Mouse (Mus musculus) spleen, adult 2 months (tissue): ENCODE results near the gene Snrk. TPM values are rescaled to one million over a fixed set of nuclear protein-coding genes. Genes with fewer than 3 reads are reported as not detected.
"Not testable (repeated sequence)": the region's sequence is repeated elsewhere in the genome, so short reads cannot be mapped to it uniquely, and the experiment has no call there.

Source experiments
- DNase-seq, 2 experiments: peaks; one replicate each; pipeline versions ENCODE4 v3.0.0 to v3.0.0-alpha.2; 2012 to 2021; ENCODE audit warnings: low spot score in 2 of 2, low read depth in 1 of 2
- H3K27ac ChIP-seq: fragments of 200-500 bp; 2 replicates; pipeline ENCODE4 v1.5.1; 2012; ENCODE audit warnings: low read length, inconsistent platforms; ENCODE audit not compliant: insufficient read depth
- H3K27me3 ChIP-seq: fragments of 200-500 bp; 2 replicates; pipeline ENCODE4 v1.6.1; 2012; ENCODE audit warnings: mild to moderate bottlenecking, moderate library complexity, low read length, inconsistent platforms; ENCODE audit not compliant: control insufficient read depth, insufficient read depth
- H3K36me3 ChIP-seq: fragments of 200-500 bp; 2 replicates; pipeline ENCODE4 v1.6.1; 2012; ENCODE audit warnings: mild to moderate bottlenecking, low read length, inconsistent platforms; ENCODE audit not compliant: control insufficient read depth, insufficient read depth
- H3K4me1 ChIP-seq: fragments of 200-500 bp; 2 replicates; pipeline ENCODE4 v1.6.1; 2011; ENCODE audit warnings: inconsistent platforms; ENCODE audit not compliant: control insufficient read depth, insufficient read depth, insufficient read length
- H3K4me3 ChIP-seq: fragments of 200-500 bp; 2 replicates; pipeline ENCODE4 v1.5.1; 2011; ENCODE audit warnings: mild to moderate bottlenecking, inconsistent platforms; ENCODE audit not compliant: insufficient read depth, insufficient read length; ENCODE audit errors: extremely low read depth
- CTCF ChIP-seq: fragments of 200-500 bp; IDR thresholded peaks from 2 replicates; pipeline ENCODE4 v1.5.1; 2011; ENCODE audit warnings: mild to moderate bottlenecking, inconsistent platforms; ENCODE audit not compliant: insufficient read depth, insufficient read length, insufficient replicate concordance; ENCODE audit errors: extremely low read depth
- POLR2A ChIP-seq: fragments of 200-500 bp; IDR thresholded peaks from 2 replicates; pipeline ENCODE4 v1.6.1; 2011; ENCODE audit warnings: low read depth, low read length, inconsistent platforms
- WGBS: fragments of 180-500 bp; shearing (Covaris S2); methylation state at CpG from one replicate; pipeline ENCODE4 v1.1.7; 2018; 5-methylcytosine and 5-hydroxymethylcytosine counted together
- polyA plus RNA-seq: library from polyadenylated mRNA; depleted of rRNA; stranded (reverse); fragments of >200 nt; gene quantifications from 2 replicates; pipeline ENCODE4 v1.2.3, GENCODE M21; 2012

Snrk gene
- polyA plus RNA-seq, 1 experiment = 36.2 TPM

GRCm38 (mm10) chr9:122157079-122157441 lies 40.0 kb downstream of the Snrk start:
- Histone ChIP-seq H3K4me3 (no peak overlapping the region), H3K36me3 (peaks cover 14% of the 10 kb centered on the region)
- TF ChIP-seq CTCF (no peak), POLR2A (no peak)

GRCm38 (mm10) chr9:122164535-122164934 lies 47.5 kb downstream of the Snrk start:
- no peaks in the 10 kb centered on the region for H3K27me3 ChIP-seq
- H3K4me1 ChIP-seq = no peaks in the 10 kb centered on the region
- 96% methylated on average over 4 of the region's 4 CpGs for WGBS
- H3K36me3 ChIP-seq = peaks cover 34% of the 10 kb centered on the region
- no peak for DNase-seq
- no peak overlapping the region for H3K27ac ChIP-seq
- H3K4me3 ChIP-seq = no peak overlapping the region
- TF ChIP-seq POLR2A (no peak), CTCF (no peak)

More at GRCm38 (mm10) chr9:122157079-122157441, 40.0 kb downstream of the Snrk start:
- Histone ChIP-seq H3K27ac (no peak overlapping the region), H3K27me3 (no peaks in the 10 kb centered on the region), H3K4me1 (no peaks in the 10 kb centered on the region)
- no peak for DNase-seq
- WGBS = 95% methylated on average over 14 of the region's 14 CpGs

- DNase-seq = not testable (repeated sequence)
- H3K36me3 ChIP-seq = peaks cover 27% of the 10 kb centered on the region
- 87% methylated on average over 5 of the region's 5 CpGs for WGBS
These were observed 50.7 kb downstream of the Snrk start for GRCm38 (mm10) chr9:122167719-122168118.

GRCm38 (mm10) chr9:122169901-122170300 lies 52.8 kb downstream of the Snrk start:
- H3K27me3 ChIP-seq = no peaks in the 10 kb centered on the region
- WGBS = 83% methylated on average over 6 of the region's 6 CpGs
- TF ChIP-seq POLR2A (no peak), CTCF (no peak)
- peaks cover 12% of the 10 kb centered on the region for H3K36me3 ChIP-seq
- no peaks in the 10 kb centered on the region for H3K4me1 ChIP-seq
- no peak for DNase-seq
- no peak overlapping the region for H3K4me3 ChIP-seq
- no peak overlapping the region for H3K27ac ChIP-seq

More at GRCm38 (mm10) chr9:122167719-122168118, 50.7 kb downstream of the Snrk start:
- H3K27me3 ChIP-seq, H3K27ac ChIP-seq, H3K4me1 ChIP-seq, H3K4me3 ChIP-seq: not testable (repeated sequence)

- no peak for TF ChIP-seq POLR2A
- no peak for TF ChIP-seq CTCF
- H3K4me3 ChIP-seq = no peak overlapping the region
- no peak for DNase-seq
- H3K4me1 ChIP-seq = no peaks in the 10 kb centered on the region
- no peaks in the 10 kb centered on the region for H3K27me3 ChIP-seq
- H3K36me3 ChIP-seq = no peaks in the 10 kb centered on the region; the same call in 1 of the 2 replicates
- WGBS = 86% methylated on average over 11 of the region's 11 CpGs
- H3K27ac ChIP-seq = no peak overlapping the region
These were observed 55.6 kb downstream of the Snrk start for GRCm38 (mm10) chr9:122172612-122173186.

GRCm38 (mm10) chr9:122173405-122174233 lies 56.6 kb downstream of the Snrk start:
- no peaks in the 10 kb centered on the region; the same call in 1 of the 2 replicates for H3K36me3 ChIP-seq
- no peak for DNase-seq
- H3K27me3 ChIP-seq = no peaks in the 10 kb centered on the region
- no peak overlapping the region for H3K27ac ChIP-seq
- TF ChIP-seq POLR2A = no peak
- no peak for TF ChIP-seq CTCF
- H3K4me1 ChIP-seq = no peaks in the 10 kb centered on the region
- no peak overlapping the region for H3K4me3 ChIP-seq
- WGBS = 85% methylated on average over 9 of the region's 9 CpGs

GRCm38 (mm10) chr9:122174723-122175122 lies 57.7 kb downstream of the Snrk start:
- no peak for DNase-seq
- H3K27ac ChIP-seq = no peak overlapping the region
- WGBS = 94% methylated on average over 6 of the region's 6 CpGs
- no peaks in the 10 kb centered on the region; the same call in 1 of the 2 replicates for H3K36me3 ChIP-seq
- TF ChIP-seq POLR2A = no peak
- no peak for TF ChIP-seq CTCF
- no peaks in the 10 kb centered on the region for H3K27me3 ChIP-seq
- no peak overlapping the region for H3K4me3 ChIP-seq
- H3K4me1 ChIP-seq = no peaks in the 10 kb centered on the region
